Mouse (Mus musculus): ENCODE measurements at regions not wholly inside any gene's neighbourhood (a gene's known extent, or its start where the extent isn't known, plus 50 kb on each side); places are given as distances from the start of the nearest gene placed in this dataset.

DNA sequence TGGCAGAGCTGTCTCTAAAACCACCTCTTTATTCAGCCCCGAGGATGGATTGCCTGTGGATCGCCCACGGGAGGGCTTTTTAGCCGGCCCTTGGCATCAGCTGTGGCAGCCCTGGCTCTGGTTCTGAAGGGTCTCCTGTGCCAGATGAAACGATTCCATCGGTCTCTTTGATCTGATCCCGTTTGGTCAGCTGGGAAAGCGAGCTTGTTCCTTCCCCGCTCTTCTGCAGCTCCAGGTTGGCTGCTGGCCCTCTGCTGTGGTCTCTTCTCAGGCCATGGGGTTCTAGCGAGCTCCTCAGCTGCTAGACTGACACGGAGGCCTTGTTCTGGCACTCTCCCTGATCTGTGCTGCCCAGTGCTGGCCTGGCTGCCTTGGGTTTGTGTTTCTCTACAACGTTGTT is 165.6 kb upstream of the Dkk2 start:
- peak; percentile 11 for DNase-seq

DNA sequence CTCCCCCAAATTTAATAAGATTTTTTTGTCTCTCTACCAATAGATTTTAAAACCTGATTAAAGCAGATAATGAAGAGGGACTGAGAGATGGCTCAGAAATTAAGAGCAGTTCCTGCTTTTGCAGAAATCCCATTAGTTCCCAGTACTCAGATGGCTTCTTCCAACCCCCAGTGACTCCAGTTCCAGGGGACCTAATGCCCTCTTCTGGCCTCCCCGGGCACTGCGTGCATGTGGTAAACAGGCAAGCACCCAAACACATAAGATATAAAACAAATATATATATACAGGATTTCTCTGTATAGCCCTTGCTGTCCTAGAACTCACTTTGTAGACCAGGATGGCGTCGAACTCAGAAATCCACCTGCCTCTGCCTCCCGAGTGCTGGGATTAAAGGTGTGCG is 163.9 kb upstream of the Dkk2 start:
- DNase-seq = peak; percentile 55

DNA sequence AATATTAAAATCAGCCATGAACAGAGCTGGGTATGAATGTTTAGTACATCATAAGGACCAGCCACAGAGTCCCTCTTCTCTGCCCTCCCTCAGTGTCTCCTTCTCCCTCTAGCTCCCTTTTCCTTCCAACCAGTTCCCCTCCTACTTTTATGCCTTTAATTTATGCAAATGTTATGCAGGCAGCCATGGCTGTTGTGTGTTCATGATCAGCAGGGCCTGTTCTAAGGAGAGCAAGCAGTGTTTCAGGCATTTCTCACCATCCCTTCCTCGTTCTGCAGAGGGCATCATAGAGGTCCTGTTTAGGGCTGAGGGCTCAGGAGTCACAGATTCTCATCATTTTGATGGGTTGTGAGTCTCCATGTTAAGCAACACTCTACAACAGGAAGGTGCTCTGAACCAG is 162.4 kb upstream of the Dkk2 start:
- no peak for DNase-seq

GRCm38 (mm10) chr3:131940896-131941295 is 144.2 kb upstream of the Dkk2 start:
- DNase-seq = no peak

DNA sequence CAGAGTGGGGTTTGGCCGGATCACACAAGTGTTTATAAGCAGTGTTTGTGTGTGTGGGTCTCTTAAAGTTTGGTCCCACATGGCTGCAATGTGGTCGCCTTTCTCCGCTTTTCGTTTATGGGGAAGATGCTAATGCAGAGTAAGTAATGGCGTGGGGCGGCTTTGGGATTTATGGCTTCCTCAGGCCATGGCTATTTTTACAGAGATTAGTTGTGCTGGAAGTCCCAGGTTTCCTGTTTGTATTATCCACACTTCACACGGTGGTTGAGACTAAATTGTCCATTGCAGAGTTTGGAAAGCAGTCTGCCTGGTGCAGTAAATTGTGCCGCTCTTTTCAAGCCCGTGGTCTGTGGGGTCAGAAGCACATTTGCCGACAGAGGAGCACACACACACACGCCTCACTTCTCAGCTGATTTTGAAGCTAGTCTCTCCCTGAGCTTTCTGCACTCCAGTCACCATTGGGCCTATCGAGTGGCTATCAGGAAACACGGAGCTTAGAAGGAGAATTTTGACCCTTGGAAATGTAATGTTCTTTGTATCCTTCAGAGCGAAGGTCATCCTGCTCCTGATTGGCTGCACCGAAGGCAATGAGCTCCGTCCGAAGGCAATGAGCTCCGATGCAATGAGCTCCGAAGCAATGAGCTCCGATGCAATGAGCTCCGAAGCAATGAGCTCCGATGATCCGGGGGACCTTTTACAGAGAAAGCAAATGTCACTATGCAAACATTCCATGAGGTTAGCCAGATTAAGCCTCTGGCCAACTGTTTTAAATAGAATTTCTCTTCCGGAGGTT is 142.9 kb upstream of the Dkk2 start:
- DNase-seq = no peak

DNA sequence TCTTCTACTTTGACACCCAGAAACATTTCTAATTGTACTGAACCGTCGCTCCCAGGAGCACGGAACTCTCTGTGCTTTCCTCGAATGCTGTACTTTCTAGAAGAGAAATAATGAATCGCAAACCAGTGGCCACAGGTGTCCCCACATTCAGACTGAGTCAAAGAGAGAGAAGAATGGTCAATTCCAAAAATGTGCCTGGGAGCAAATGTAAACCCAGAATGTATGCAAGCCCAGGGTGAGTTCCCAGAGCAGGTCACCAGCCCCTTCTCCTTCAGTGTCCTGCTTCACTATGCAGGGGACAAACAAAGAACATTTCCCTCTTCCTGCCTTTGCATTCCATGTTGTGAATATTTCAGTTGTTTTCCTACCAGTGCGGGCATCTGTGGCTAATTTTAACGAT is 141.7 kb upstream of the Dkk2 start:
- DNase-seq = no peak

DNA sequence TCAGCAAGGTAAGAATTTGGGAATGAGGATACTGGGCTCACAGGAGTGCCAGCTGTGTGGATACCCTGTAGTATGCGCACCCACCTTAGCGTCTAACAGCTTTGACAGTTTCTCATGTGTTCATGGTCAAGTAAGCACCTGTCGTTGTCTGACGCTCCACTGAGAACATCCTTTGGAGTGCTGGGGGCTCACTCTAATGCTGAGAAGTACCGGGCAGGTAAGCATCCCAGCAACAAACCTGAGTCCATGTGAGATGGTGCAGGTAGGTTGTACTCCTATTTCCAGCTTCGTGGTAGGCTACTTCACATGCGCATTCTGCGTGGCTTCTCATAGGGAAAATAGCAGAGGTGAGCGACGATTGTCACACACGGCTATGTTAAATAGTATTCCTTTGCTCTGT is 129.3 kb upstream of the Dkk2 start:
- no peak for DNase-seq

- peak; percentile 10 for DNase-seq
Measured at GRCm38 (mm10) chr3:131960636-131961035, 124.5 kb upstream of the Dkk2 start.

GRCm38 (mm10) chr3:131961571-131961970 is 123.5 kb upstream of the Dkk2 start:
- peak; percentile 8 for DNase-seq

DNA sequence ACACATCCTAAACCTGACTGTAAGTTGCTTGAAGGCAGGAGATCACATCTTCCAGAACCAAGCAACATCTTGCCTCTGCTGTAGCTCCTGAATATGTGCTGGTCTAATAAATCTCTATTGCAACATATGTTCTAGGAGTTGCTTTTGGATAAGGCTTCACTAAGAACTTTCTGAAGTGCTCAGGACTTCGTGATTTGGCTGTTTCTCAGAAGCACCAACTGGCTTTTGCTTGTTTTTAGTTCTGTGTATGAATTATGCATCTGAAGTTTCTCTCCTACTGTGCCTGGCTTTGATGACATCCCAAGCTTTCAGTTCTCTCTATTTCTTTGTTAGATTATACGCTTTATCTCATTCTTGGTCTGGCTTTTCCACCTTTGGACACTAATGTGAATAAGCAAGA is 122.2 kb upstream of the Dkk2 start:
- no peak for DNase-seq

GRCm38 (mm10) chr3:131964952-131965351 is 120.1 kb upstream of the Dkk2 start:
- DNase-seq = no peak

DNA sequence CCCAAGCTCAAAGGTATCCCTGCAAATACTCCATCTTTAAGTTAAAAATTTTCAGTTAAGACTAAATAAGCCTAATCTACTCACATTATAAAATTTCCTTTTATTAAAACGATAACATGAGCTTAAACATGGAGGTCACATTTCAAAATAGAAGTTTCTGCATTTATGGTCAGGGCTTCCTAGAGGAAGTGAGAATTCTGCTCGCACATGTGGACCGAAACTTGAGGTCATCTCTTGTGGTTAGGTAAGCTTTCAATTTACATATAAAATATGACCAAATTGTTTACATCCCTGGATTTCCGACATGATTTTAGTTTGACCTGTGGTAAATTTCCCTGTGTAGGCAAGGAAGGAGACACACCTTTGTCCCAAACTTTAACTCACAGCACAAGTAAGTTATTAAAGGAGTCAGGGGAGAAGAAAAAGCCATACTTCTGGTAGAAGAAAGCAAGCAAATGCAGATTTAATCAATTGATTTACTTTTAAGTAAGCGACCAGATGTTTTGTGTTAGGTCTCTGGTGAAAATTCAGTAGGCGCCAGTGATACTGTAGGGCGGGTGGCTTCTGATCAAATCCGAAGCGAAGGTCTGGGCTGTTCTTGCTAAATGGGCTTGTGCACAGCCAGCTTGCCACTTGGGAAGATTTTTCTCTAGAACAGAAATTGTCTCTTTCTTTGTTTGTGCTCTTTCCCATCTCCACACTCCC is 119.5 kb upstream of the Dkk2 start:
- no peak for DNase-seq

GRCm38 (mm10) chr3:131967288-131967687 is 117.8 kb upstream of the Dkk2 start:
- DNase-seq = no peak

DNA sequence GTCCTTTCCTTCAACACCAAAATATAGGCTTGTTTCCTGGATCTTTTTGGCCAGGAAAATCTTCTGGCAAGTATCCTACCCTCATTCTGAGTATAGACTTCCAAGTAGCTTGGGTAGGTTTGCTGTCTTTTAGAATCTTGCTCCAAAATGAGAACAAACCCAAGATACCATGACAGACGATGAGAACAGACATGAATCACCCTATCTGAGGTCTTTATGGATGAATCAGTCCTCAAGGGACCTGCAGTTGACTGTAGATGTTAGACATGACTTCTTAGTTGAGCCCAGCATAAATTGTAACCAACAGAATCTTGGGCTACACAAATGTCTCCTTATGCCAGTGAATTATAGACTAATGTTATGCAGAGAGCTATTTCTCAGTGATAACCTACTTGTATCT is 114.3 kb upstream of the Dkk2 start:
- DNase-seq = no peak

DNA sequence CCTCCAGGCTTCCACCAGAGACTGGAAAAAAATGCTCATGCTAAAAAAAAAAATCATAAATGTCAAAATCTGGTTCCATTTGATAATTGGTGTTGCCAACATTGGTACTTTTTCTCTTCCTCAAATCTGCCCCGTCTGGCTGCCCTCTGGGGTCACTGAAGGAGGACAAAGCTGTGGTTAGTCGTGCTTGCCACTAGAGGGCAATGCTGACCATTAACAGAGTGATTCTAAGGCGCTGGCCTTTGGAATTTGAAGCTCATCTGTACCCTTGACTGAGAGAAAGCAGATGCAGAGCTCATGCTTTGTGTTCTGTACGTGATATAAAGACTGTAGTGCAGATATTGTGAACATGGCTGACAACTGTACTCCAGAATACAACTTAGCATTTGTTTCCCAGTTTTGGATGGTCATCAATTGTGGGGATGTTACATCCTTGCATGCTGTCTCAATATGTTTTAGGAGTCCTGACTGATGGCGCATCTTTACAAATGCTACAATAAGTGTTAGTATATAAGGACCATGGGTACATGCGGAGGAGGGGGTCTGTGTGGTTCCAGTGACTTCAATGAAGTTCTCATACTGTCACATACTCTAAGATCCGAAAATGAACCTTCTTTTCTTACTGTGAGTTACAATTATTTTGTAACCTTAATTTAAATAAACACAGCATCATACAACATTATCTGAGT is 109.0 kb upstream of the Dkk2 start:
- peak; percentile 66 for DNase-seq

DNA sequence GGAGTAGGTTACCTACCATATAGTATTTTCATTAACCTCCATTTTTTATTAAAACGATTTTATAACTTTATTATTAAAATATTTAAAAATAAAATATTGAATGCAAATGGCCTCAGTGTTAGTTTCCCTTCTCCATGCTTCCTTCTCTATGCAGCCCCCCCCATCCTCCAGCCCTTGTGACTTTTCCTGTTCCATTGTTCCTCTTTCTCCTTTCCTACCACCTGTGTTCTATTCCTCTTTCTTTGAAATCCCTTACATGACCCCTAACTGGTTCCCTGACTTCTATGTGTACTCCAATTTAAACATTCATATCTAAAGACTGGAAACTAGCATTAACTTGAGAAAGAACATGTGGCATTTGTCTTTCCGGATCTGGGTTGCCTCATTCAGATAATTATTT is 101.8 kb upstream of the Dkk2 start:
- no peak for DNase-seq

DNA sequence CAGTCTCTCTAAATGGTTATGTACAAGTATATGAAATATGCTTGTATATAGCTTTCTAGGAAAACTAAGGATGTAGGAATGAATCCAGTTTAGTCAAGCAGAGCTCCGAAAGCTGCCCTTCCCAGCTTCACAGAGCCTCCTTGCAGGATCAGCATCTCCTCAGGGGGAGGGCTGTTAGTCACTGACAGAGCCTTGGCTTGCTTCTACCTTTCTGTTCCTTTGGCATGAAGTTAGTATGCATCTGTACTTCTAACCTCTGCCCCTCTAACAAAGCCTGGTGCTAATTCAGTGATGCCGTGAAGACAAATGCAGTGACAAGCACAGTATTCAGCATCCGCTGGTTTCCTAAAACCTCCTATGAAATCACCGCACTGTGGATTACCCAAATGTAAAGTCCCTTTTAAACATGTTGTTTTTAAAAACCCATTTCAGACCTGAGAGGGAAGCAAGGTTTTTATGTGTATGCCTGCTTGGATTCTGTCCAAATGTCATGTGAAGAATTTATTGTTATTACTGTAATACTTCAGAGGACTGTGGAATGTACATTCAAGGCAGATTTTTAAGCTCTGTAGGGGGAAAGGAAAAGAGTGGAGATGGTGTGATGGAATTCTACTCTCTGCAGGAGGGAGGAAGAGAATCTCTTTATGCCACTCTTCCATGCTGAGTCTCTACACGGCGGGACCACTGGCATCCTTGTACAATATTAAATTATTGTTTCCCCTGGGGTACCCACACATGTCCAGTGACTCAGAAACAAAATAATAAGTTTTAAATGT is 86.1 kb upstream of the Dkk2 start:
- DNase-seq = no peak

DNA sequence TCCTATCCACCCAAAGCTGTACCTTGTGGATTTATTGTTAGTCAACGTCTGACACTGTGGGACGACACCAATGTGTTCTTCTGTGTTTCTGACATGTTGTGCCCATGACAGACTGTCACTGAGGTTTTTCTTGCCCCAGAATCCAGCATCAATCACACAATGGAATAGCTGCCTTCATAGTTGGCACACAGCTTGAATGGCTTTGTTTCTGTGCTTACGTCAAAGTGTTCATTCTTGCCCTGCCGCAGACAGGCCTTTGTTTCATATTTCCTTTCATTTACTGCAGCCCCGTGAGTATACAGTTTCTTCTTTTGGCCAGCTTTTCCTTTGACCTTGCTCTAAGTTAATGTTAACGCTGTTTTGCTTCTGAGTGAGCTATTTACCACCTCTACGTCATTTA is 78.9 kb upstream of the Dkk2 start:
- no peak for DNase-seq

DNA sequence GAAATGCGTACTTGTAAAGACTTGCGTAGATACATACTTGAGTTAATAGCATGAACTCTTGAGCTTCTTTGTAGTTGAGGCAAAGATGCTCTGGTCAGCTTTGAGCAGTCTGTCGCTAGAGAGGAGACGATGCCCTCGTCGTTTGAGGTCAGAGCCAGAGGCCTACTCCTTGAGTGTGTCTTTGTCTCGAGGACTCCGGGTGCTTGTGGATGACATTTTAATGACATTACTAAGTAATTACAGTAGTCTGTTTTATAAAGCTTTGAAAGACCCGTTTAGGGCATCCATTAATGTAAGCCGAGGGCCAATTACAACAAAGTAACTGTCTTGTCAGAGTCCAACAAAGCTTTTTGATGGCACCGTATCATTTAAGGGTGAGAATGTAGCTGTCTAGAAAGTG is 78.2 kb upstream of the Dkk2 start:
- DNase-seq = no peak

DNA sequence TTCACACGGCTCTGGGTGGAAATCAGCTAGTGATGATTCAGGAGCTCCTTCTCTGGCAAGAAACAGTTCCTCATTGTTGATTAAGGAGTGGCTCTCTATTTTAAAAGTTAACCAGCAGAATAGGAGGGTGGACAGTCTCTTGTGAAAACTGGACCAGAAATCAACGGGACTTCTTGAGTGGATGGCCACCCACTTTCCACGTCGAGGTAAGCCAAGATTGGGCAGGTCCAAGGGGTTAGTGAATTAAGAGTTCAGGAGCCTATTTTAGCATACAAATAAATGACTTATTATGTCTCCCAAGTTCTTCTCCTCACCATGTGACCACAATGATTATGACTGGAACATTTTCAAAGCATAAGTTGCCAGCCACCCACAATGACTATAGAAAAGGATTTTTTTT is 77.7 kb upstream of the Dkk2 start:
- DNase-seq = no peak

DNA sequence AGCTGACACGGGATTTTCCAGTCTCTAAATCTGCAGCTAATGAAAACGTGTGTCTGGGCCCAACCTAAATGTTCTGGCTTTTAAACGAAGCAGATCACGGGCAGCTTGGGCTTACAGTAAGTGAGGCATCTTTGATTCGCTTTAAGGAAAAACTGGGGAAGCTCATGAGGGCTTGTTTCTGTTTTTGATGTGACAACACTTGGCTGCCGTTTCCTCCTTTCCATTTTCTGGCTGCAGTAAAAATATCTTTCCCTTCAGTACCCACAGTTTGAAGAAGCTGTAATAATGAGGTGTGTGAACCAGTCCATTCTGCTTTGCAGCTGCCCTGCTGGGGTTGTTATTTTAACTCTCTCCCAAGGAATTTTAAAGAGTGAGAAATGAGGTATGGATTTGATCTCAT is 69.9 kb upstream of the Dkk2 start:
- DNase-seq = no peak

DNA sequence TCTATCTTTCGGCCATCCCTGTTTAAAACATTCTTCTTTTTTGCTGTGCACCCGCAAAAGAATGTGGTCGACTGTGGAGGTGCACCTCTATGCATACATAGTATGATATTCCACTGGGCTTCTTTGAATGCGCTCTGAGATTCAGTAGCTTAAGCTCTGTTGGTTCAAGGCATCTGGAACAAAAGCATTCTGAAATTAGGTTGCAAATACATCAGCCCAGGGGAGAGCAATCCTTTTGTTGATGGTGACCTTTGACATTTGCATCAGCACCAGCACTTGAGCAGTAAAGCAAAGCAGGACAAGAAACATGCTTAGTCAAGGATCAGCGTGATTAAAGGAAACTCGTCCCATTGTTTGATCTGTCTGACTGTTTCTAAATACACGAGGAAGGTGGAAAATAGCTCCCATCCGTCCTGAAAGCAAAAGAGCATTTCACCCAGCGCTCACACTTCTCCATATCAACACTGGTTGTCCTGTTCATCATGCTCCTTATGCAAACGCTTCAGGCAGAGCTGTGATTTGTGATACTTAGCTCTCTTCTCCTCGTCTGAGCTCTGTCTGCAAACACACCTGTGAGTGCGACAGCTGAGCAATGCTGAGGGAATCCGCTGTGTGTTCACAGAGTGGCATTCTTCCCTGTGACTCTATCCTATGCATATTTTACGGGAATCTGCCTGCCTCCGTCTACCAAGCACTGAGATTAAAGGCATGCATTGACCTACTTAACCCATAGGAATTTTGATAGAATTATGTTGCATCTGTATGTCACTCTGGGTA is 67.4 kb upstream of the Dkk2 start:
- no peak for DNase-seq
